Mouse (Mus musculus) embryonic facial prominence, embryonic 10.5 days (tissue): Measurements from ENCODE around the gene Gm20683. TPM values are rescaled to one million over a fixed set of nuclear protein-coding genes. Genes with fewer than 3 reads are reported as not detected.
"Not testable (repeated sequence)": the region's sequence is repeated elsewhere in the genome, so short reads cannot be mapped to it uniquely, and the experiment has no call there.

Source experiments
- DNase-seq: peaks from one replicate; pipeline ENCODE4 v3.0.0-alpha.2; 2017; ENCODE audit warnings: low spot score
- H3K27ac ChIP-seq: fragments of 300-500 bp; sonication (generic); replicated peaks from 2 replicates; pipeline ENCODE4 v1.5.1; 2016; ENCODE audit warnings: mild to moderate bottlenecking
- H3K27me3 ChIP-seq: fragments of 300-500 bp; sonication (generic); replicated peaks from 2 replicates; pipeline ENCODE4 v1.6.1; 2016; ENCODE audit warnings: low read depth, mild to moderate bottlenecking; ENCODE audit not compliant: poor library complexity, severe bottlenecking
- H3K36me3 ChIP-seq: fragments of 300-500 bp; sonication (generic); replicated peaks from 2 replicates; pipeline ENCODE4 v1.6.1; 2016; ENCODE audit warnings: mild to moderate bottlenecking, moderate library complexity
- H3K4me1 ChIP-seq: fragments of 300-500 bp; sonication (generic); 2 replicates; pipeline ENCODE4 v1.6.1; 2016
- H3K4me3 ChIP-seq: fragments of 300-500 bp; sonication (generic); 2 replicates; pipeline ENCODE4 v1.5.1; 2016; ENCODE audit warnings: mild to moderate bottlenecking, moderate library complexity
- H3K9me3 ChIP-seq: fragments of 300-500 bp; sonication (generic); 2 replicates; pipeline ENCODE4 v1.6.1; 2016; ENCODE audit warnings: mild to moderate bottlenecking
- WGBS: fragments of 180-500 bp; shearing (Covaris S2); methylation state at CpG from one replicate; pipeline ENCODE4 v1.1.7; 2016; 5-methylcytosine and 5-hydroxymethylcytosine counted together
- polyA plus RNA-seq: library from polyadenylated mRNA; unstranded; fragments of >200 nt; fragmentation: Nextera tagmentation; extraction: Ambion mirVana; gene quantifications from 2 replicates; pipeline ENCODE4 v1.2.1, GENCODE M21; 2016

Gm20683 gene
- polyA plus RNA-seq, 1 experiment from 2014 or later = 1.4 TPM

- 10% methylated on average over 25 of the region's 25 CpGs for WGBS
- Histone ChIP-seq H3K27me3 (peaks cover 70% of the 10 kb centered on the region), H3K36me3 (no peaks in the 10 kb centered on the region), H3K4me3 (peak overlapping the region; percentile 82), H3K9me3 (no peaks in the 10 kb centered on the region), H3K27ac (peak overlapping the region; percentile 86), H3K4me1 (peaks cover 34% of the 10 kb centered on the region)
- DNase-seq = no peak
Observed at GRCm38 (mm10) chr17:25809606-25810340, 31.8 kb downstream of the Gm20683 start.

- Histone ChIP-seq H3K27me3 (peaks cover 68% of the 10 kb centered on the region), H3K4me1 (peaks cover 34% of the 10 kb centered on the region), H3K36me3 (no peaks in the 10 kb centered on the region), H3K4me3 (peak within 1 kb of the TSS; percentile 82), H3K27ac (peak within 1 kb of the TSS; percentile 86), H3K9me3 (no peaks in the 10 kb centered on the region)
- peak; percentile 88 for DNase-seq
- WGBS = under 1% methylated on average over 97 of the region's 100 CpGs
Observed at GRCm38 (mm10) chr17:25808789-25809605, 32.6 kb downstream of the Gm20683 start, which contains the start of gene Fbxl16. TSS of gene Fbxl16 (plus strand) at chr17:25809085.

GRCm38 (mm10) chr17:25808028-25808427, 33.5 kb downstream of the Gm20683 start:
- no peak for DNase-seq
- no peaks in the 10 kb centered on the region for H3K9me3 ChIP-seq
- H3K4me3 ChIP-seq = peak overlapping the region; percentile 82
- no peaks in the 10 kb centered on the region for H3K36me3 ChIP-seq
- H3K27ac ChIP-seq = peak overlapping the region; percentile 86; the same call in 1 of the 2 replicates
- WGBS = 36% methylated on average over 5 of the region's 5 CpGs
- H3K4me1 ChIP-seq = peaks cover 36% of the 10 kb centered on the region
- peaks cover 70% of the 10 kb centered on the region for H3K27me3 ChIP-seq

- not testable (repeated sequence) for H3K4me3 ChIP-seq, H3K36me3 ChIP-seq, H3K27ac ChIP-seq, H3K9me3 ChIP-seq, DNase-seq
- Histone ChIP-seq H3K27me3 (peaks cover 66% of the 10 kb centered on the region), H3K4me1 (peaks cover 42% of the 10 kb centered on the region)
- WGBS = 47% methylated on average over 2 of the region's 2 CpGs
Observed at GRCm38 (mm10) chr17:25807452-25807851, 34.1 kb downstream of the Gm20683 start.

- Histone ChIP-seq H3K4me3 (no peak overlapping the region), H3K27ac (no peak overlapping the region), H3K27me3 (peaks cover 66% of the 10 kb centered on the region), H3K36me3 (no peaks in the 10 kb centered on the region), H3K9me3 (no peaks in the 10 kb centered on the region), H3K4me1 (peaks cover 45% of the 10 kb centered on the region)
- no peak for DNase-seq
- 84% methylated on average over 4 of the region's 4 CpGs for WGBS
Observed at GRCm38 (mm10) chr17:25806507-25806906, 35.1 kb downstream of the Gm20683 start.

- peaks cover 16% of the 10 kb centered on the region for H3K4me1 ChIP-seq
- H3K36me3 ChIP-seq = no peaks in the 10 kb centered on the region
- peak; percentile 70 for DNase-seq
- peak overlapping the region; percentile 66 for H3K27ac ChIP-seq
- H3K9me3 ChIP-seq = no peaks in the 10 kb centered on the region
- peak overlapping the region; percentile 32; the same call in 1 of the 2 replicates for H3K4me3 ChIP-seq
- 14% methylated on average over 10 of the region's 10 CpGs for WGBS
- H3K27me3 ChIP-seq = peaks cover 32% of the 10 kb centered on the region
Observed at GRCm38 (mm10) chr17:25802825-25803517, 38.6 kb downstream of the Gm20683 start.

GRCm38 (mm10) chr17:25801029-25801428, 40.5 kb downstream of the Gm20683 start:
- H3K4me3 ChIP-seq = no peak overlapping the region
- H3K9me3 ChIP-seq = no peaks in the 10 kb centered on the region
- H3K4me1 ChIP-seq = peaks cover 30% of the 10 kb centered on the region
- peak; percentile 75 for DNase-seq
- H3K27me3 ChIP-seq = peaks cover 25% of the 10 kb centered on the region
- whole genome bisulfite sequencing = 8% methylated on average over 6 of the region's 6 CpGs
- no peak overlapping the region for H3K27ac ChIP-seq
- peaks cover 4% of the 10 kb centered on the region; the same call in 1 of the 2 replicates for H3K36me3 ChIP-seq

GRCm38 (mm10) chr17:25796951-25797369, 44.6 kb downstream of the Gm20683 start, which contains the start of gene Metrn:
TSS of gene Metrn (minus strand) at chr17:25797136.
- peak; percentile 96 for DNase-seq
- Histone ChIP-seq H3K27me3 (peaks cover 6% of the 10 kb centered on the region; the same call in 1 of the 2 replicates), H3K36me3 (peaks cover 25% of the 10 kb centered on the region), H3K9me3 (no peaks in the 10 kb centered on the region), H3K4me1 (peaks cover 53% of the 10 kb centered on the region), H3K4me3 (peak within 1 kb of the TSS; percentile 77), H3K27ac (peak within 1 kb of the TSS; percentile 91)
- under 1% methylated on average over 35 of the region's 35 CpGs for WGBS

- Histone ChIP-seq H3K27me3 (no peaks in the 10 kb centered on the region), H3K4me3 (peak overlapping the region; percentile 77), H3K9me3 (no peaks in the 10 kb centered on the region), H3K4me1 (peaks cover 60% of the 10 kb centered on the region), H3K27ac (peak overlapping the region; percentile 91), H3K36me3 (peaks cover 25% of the 10 kb centered on the region)
- no peak for DNase-seq
- WGBS = under 1% methylated on average over 37 of the region's 37 CpGs
Observed at GRCm38 (mm10) chr17:25796211-25796771, 45.3 kb downstream of the Gm20683 start.

- no peaks in the 10 kb centered on the region for H3K9me3 ChIP-seq
- H3K27me3 ChIP-seq = no peaks in the 10 kb centered on the region
- H3K36me3 ChIP-seq = peaks cover 25% of the 10 kb centered on the region
- peaks cover 66% of the 10 kb centered on the region for H3K4me1 ChIP-seq
- H3K27ac ChIP-seq = peak within 1 kb of the TSS; percentile 91
- H3K4me3 ChIP-seq = peak within 1 kb of the TSS; percentile 77
- peak; percentile 90 for DNase-seq
- WGBS = 4% methylated on average over 6 of the region's 6 CpGs
Observed at GRCm38 (mm10) chr17:25795609-25796092, 45.9 kb downstream of the Gm20683 start, which contains the start of gene AC134908.4. TSS of gene AC134908.4 (minus strand) at chr17:25795659.

GRCm38 (mm10) chr17:25794998-25795397, 46.6 kb downstream of the Gm20683 start:
- WGBS = 66% methylated on average over 17 of the region's 17 CpGs
- H3K27me3 ChIP-seq = no peaks in the 10 kb centered on the region
- no peak for DNase-seq
- peaks cover 30% of the 10 kb centered on the region for H3K36me3 ChIP-seq
- H3K9me3 ChIP-seq = no peaks in the 10 kb centered on the region
- peaks cover 70% of the 10 kb centered on the region for H3K4me1 ChIP-seq
- H3K4me3 ChIP-seq = peak overlapping the region; percentile 77
- peak overlapping the region; percentile 91 for H3K27ac ChIP-seq
